Mouse (Mus musculus) liver, adult 2 months (tissue): ENCODE measurements around the gene Pram1.

Source experiments
- CTCF ChIP-seq: fragments of 200-500 bp; IDR thresholded peaks from 2 replicates; pipeline ENCODE4 v1.5.1; 2011; ENCODE audit warnings: low read depth, low read length, control low read depth
- POLR2A ChIP-seq: fragments of 200-500 bp; IDR thresholded peaks from 2 replicates; pipeline ENCODE4 v1.6.1; 2011; ENCODE audit warnings: low read length, control low read depth; ENCODE audit not compliant: insufficient read depth; ENCODE audit errors: extremely low read depth

DNA sequence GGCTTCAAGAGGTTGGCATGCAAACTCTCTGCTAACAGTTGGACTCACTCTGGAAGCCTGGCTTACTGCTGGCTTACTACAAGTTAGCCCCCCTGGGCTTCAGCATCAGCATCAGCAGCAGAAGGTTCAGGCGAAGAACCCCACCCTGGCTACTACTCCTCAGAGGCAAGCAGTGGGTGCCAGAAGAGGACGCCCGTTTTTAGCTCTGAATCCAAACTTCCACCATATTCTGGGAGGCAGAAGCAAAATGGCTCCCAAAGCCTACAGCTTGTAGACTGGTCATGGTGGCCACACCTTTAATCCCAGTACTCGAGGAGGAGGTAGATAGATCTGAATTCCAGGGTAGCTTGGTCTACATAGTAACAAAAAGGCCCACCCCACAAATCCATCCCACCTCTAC is 6.2 kb downstream of the Pram1 start:
- TF ChIP-seq POLR2A (no peak), CTCF (no peak)
